Mouse (Mus musculus): ENCODE measurements around the gene Crybg3. TPM values are rescaled to one million over a fixed set of nuclear protein-coding genes. Genes with fewer than 3 reads are reported as not detected.

Gene Crybg3
- polyA plus RNA-seq, 1 experiment from 2014 or later = 12.7 TPM

GRCm38 (mm10) chr16:59532561-59532960 lies 68.2 kb downstream of the Crybg3 start:
- 30% methylated on average over 3 of the region's 3 CpGs for WGBS
- Histone ChIP-seq H3K4me1 (ENCODE audit: control insufficient read depth, insufficient read depth, low read length) (no peaks in the 10 kb centered on the region), H3K27me3 (ENCODE audit: control insufficient read depth, insufficient read depth, low read length) (no peaks in the 10 kb centered on the region), H3K9ac (ENCODE audit: low read depth, low read length) (no peak overlapping the region), H3K9me3 (ENCODE audit: control insufficient read depth, low read length) (0 out of 2 replicates have a peak, but pooled peaks cover 5% of the 10 kb centered on the region), H3K36me3 (ENCODE audit: control insufficient read depth, insufficient read depth, low read length) (peaks cover 17% of the 10 kb centered on the region; the same call in 1 of the 2 replicates), H3K4me3 (ENCODE audit: low read length) (no peak overlapping the region), H3K4me2 (replicated peaks; ENCODE audit: low read depth, low read length) (no peak overlapping the region), H3K27ac (ENCODE audit: low read depth, low read length) (no peak overlapping the region)
- ATAC-seq (ENCODE audit: low FRiP score, low TSS enrichment) = no peak

- Histone ChIP-seq H3K9ac (ENCODE audit: low read depth, low read length) (no peak overlapping the region), H3K36me3 (ENCODE audit: control insufficient read depth, insufficient read depth, low read length) (peaks cover 14% of the 10 kb centered on the region; the same call in 1 of the 2 replicates), H3K27me3 (ENCODE audit: control insufficient read depth, insufficient read depth, low read length) (no peaks in the 10 kb centered on the region), H3K4me1 (ENCODE audit: control insufficient read depth, insufficient read depth, low read length) (no peaks in the 10 kb centered on the region), H3K9me3 (ENCODE audit: control insufficient read depth, low read length) (0 out of 2 replicates have a peak, but pooled peaks cover 5% of the 10 kb centered on the region), H3K4me3 (ENCODE audit: low read length) (no peak overlapping the region), H3K4me2 (replicated peaks; ENCODE audit: low read depth, low read length) (no peak overlapping the region), H3K27ac (ENCODE audit: low read depth, low read length) (no peak overlapping the region)
- ATAC-seq (ENCODE audit: low FRiP score, low TSS enrichment) = no peak
- whole genome bisulfite sequencing = 84% methylated on average over 5 of the region's 5 CpGs
Measured at GRCm38 (mm10) chr16:59531243-59531642, 69.5 kb downstream of the Crybg3 start.

GRCm38 (mm10) chr16:59529570-59529969 lies 71.2 kb downstream of the Crybg3 start:
- peaks cover 10% of the 10 kb centered on the region; the same call in 1 of the 2 replicates for H3K36me3 ChIP-seq (ENCODE audit: control insufficient read depth, insufficient read depth, low read length)
- H3K4me1 ChIP-seq (ENCODE audit: control insufficient read depth, insufficient read depth, low read length) = no peaks in the 10 kb centered on the region
- H3K9me3 ChIP-seq (ENCODE audit: control insufficient read depth, low read length) = 0 out of 2 replicates have a peak, but pooled peaks cover 5% of the 10 kb centered on the region
- H3K9ac ChIP-seq (ENCODE audit: low read depth, low read length) = no peak overlapping the region
- ATAC-seq (ENCODE audit: low FRiP score, low TSS enrichment) = no peak
- H3K4me3 ChIP-seq (ENCODE audit: low read length) = no peak overlapping the region
- H3K27me3 ChIP-seq (ENCODE audit: control insufficient read depth, insufficient read depth, low read length) = no peaks in the 10 kb centered on the region
- 79% methylated on average over 13 of the region's 13 CpGs for WGBS
- H3K27ac ChIP-seq (ENCODE audit: low read depth, low read length) = no peak overlapping the region
- no peak overlapping the region for H3K4me2 ChIP-seq (replicated peaks; ENCODE audit: low read depth, low read length)

- WGBS = 75% methylated on average over 6 of the region's 6 CpGs
- no peak overlapping the region for H3K9ac ChIP-seq (ENCODE audit: low read depth, low read length)
- no peak overlapping the region for H3K4me3 ChIP-seq (ENCODE audit: low read length)
- H3K4me2 ChIP-seq (replicated peaks; ENCODE audit: low read depth, low read length) = no peak overlapping the region
- H3K4me1 ChIP-seq (ENCODE audit: control insufficient read depth, insufficient read depth, low read length) = no peaks in the 10 kb centered on the region
- H3K27ac ChIP-seq (ENCODE audit: low read depth, low read length) = no peak overlapping the region
- no peak for ATAC-seq (ENCODE audit: low FRiP score, low TSS enrichment)
- peaks cover 12% of the 10 kb centered on the region; the same call in 1 of the 2 replicates for H3K36me3 ChIP-seq (ENCODE audit: control insufficient read depth, insufficient read depth, low read length)
- H3K9me3 ChIP-seq (ENCODE audit: control insufficient read depth, low read length) = 0 out of 2 replicates have a peak, but pooled peaks cover 5% of the 10 kb centered on the region
- H3K27me3 ChIP-seq (ENCODE audit: control insufficient read depth, insufficient read depth, low read length) = no peaks in the 10 kb centered on the region
Measured at GRCm38 (mm10) chr16:59526939-59527338, 73.8 kb downstream of the Crybg3 start.

- Histone ChIP-seq H3K4me1 (ENCODE audit: control insufficient read depth, insufficient read depth, low read length) (no peaks in the 10 kb centered on the region), H3K4me2 (replicated peaks; ENCODE audit: low read depth, low read length) (no peak overlapping the region), H3K27me3 (ENCODE audit: control insufficient read depth, insufficient read depth, low read length) (no peaks in the 10 kb centered on the region), H3K9me3 (ENCODE audit: control insufficient read depth, low read length) (no peaks in the 10 kb centered on the region), H3K9ac (ENCODE audit: low read depth, low read length) (no peak overlapping the region), H3K4me3 (ENCODE audit: low read length) (no peak overlapping the region), H3K36me3 (ENCODE audit: control insufficient read depth, insufficient read depth, low read length) (peaks cover 3% of the 10 kb centered on the region; the same call in 1 of the 2 replicates), H3K27ac (ENCODE audit: low read depth, low read length) (no peak overlapping the region)
- WGBS = 87% methylated on average over 16 of the region's 16 CpGs
- ATAC-seq (ENCODE audit: low FRiP score, low TSS enrichment) = no peak
Measured at GRCm38 (mm10) chr16:59521752-59522423, 78.9 kb downstream of the Crybg3 start.

GRCm38 (mm10) chr16:59517447-59518219 lies 83.1 kb downstream of the Crybg3 start:
- Histone ChIP-seq H3K9me3 (ENCODE audit: control insufficient read depth, low read length) (no peaks in the 10 kb centered on the region), H3K36me3 (ENCODE audit: control insufficient read depth, insufficient read depth, low read length) (no peaks in the 10 kb centered on the region; the same call in 1 of the 2 replicates), H3K9ac (ENCODE audit: low read depth, low read length) (no peak overlapping the region), H3K27me3 (ENCODE audit: control insufficient read depth, insufficient read depth, low read length) (no peaks in the 10 kb centered on the region), H3K4me3 (ENCODE audit: low read length) (no peak overlapping the region), H3K27ac (ENCODE audit: low read depth, low read length) (no peak overlapping the region), H3K4me2 (replicated peaks; ENCODE audit: low read depth, low read length) (no peak overlapping the region), H3K4me1 (ENCODE audit: control insufficient read depth, insufficient read depth, low read length) (no peaks in the 10 kb centered on the region)
- 70% methylated on average over 15 of the region's 15 CpGs for WGBS
- no peak for ATAC-seq (ENCODE audit: low FRiP score, low TSS enrichment)

GRCm38 (mm10) chr16:59516965-59517364 lies 83.8 kb downstream of the Crybg3 start:
- Histone ChIP-seq H3K4me2 (replicated peaks; ENCODE audit: low read depth, low read length) (no peak overlapping the region), H3K36me3 (ENCODE audit: control insufficient read depth, insufficient read depth, low read length) (no peaks in the 10 kb centered on the region; the same call in 1 of the 2 replicates), H3K27ac (ENCODE audit: low read depth, low read length) (no peak overlapping the region), H3K4me1 (ENCODE audit: control insufficient read depth, insufficient read depth, low read length) (no peaks in the 10 kb centered on the region), H3K4me3 (ENCODE audit: low read length) (no peak overlapping the region), H3K27me3 (ENCODE audit: control insufficient read depth, insufficient read depth, low read length) (no peaks in the 10 kb centered on the region), H3K9ac (ENCODE audit: low read depth, low read length) (no peak overlapping the region), H3K9me3 (ENCODE audit: control insufficient read depth, low read length) (no peaks in the 10 kb centered on the region)
- WGBS = 97% methylated on average over 10 of the region's 10 CpGs
- no peak for ATAC-seq (ENCODE audit: low FRiP score, low TSS enrichment)

- Histone ChIP-seq H3K27me3 (ENCODE audit: control insufficient read depth, insufficient read depth, low read length) (no peaks in the 10 kb centered on the region), H3K27ac (ENCODE audit: low read depth, low read length) (no peak overlapping the region), H3K4me1 (ENCODE audit: control insufficient read depth, insufficient read depth, low read length) (no peaks in the 10 kb centered on the region), H3K4me3 (ENCODE audit: low read length) (no peak overlapping the region), H3K9me3 (ENCODE audit: control insufficient read depth, low read length) (no peaks in the 10 kb centered on the region), H3K36me3 (ENCODE audit: control insufficient read depth, insufficient read depth, low read length) (no peaks in the 10 kb centered on the region; the same call in 1 of the 2 replicates), H3K4me2 (replicated peaks; ENCODE audit: low read depth, low read length) (no peak overlapping the region), H3K9ac (ENCODE audit: low read depth, low read length) (no peak overlapping the region)
- WGBS = 95% methylated on average over 5 of the region's 5 CpGs
- ATAC-seq (ENCODE audit: low FRiP score, low TSS enrichment) = no peak
Measured at GRCm38 (mm10) chr16:59515169-59515568, 85.6 kb downstream of the Crybg3 start.

- no peak overlapping the region for H3K4me3 ChIP-seq (ENCODE audit: low read length)
- no peaks in the 10 kb centered on the region; the same call in 1 of the 2 replicates for H3K36me3 ChIP-seq (ENCODE audit: control insufficient read depth, insufficient read depth, low read length)
- no peak overlapping the region for H3K27ac ChIP-seq (ENCODE audit: low read depth, low read length)
- no peak overlapping the region for H3K4me2 ChIP-seq (replicated peaks; ENCODE audit: low read depth, low read length)
- no peaks in the 10 kb centered on the region for H3K4me1 ChIP-seq (ENCODE audit: control insufficient read depth, insufficient read depth, low read length)
- no peaks in the 10 kb centered on the region for H3K27me3 ChIP-seq (ENCODE audit: control insufficient read depth, insufficient read depth, low read length)
- WGBS = 79% methylated on average over 5 of the region's 5 CpGs
- H3K9ac ChIP-seq (ENCODE audit: low read depth, low read length) = no peak overlapping the region
- H3K9me3 ChIP-seq (ENCODE audit: control insufficient read depth, low read length) = no peaks in the 10 kb centered on the region
- ATAC-seq (ENCODE audit: low FRiP score, low TSS enrichment) = no peak
Measured at GRCm38 (mm10) chr16:59509830-59510229, 90.9 kb downstream of the Crybg3 start.

Data from kidney, embryonic 14.5 days (tissue).